Mouse (Mus musculus): ENCODE results near the gene Prss12.

DNA sequence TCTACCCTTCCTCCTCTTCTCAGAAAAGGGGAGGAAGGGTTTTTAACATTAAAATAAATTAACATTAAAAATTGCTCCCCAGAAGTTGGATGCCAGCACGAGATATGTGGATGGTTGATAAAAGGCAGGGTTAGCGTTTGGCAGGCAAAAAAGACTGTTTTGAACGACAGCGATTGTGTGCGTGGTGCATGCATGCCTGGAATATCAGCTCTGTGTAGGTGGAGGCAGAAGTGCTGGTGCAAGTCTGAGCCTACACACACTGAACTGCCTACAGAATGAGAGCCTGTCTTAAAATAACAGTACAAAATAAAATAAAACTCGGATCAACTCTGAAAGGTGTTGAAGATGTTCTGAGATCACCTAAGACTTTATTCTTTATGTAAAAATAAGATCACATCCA lies 57.2 kb downstream of the Prss12 start:
- no peak for TF ChIP-seq CTCF (IDR thresholded peaks at IDR 0.05; ENCODE audit: low read depth)
- no peak for TF ChIP-seq EP300 (IDR thresholded peaks at IDR 0.05; ENCODE audit: low read depth)

Data from heart, postnatal 0 days (tissue).